Mouse (Mus musculus): ENCODE results near the gene Prdx6b. TPM values are rescaled to one million over a fixed set of nuclear protein-coding genes. Genes with fewer than 3 reads are reported as not detected.

Gene Prdx6b
- polyA plus RNA-seq, 1 experiment from 2014 or later = not detected

DNA sequence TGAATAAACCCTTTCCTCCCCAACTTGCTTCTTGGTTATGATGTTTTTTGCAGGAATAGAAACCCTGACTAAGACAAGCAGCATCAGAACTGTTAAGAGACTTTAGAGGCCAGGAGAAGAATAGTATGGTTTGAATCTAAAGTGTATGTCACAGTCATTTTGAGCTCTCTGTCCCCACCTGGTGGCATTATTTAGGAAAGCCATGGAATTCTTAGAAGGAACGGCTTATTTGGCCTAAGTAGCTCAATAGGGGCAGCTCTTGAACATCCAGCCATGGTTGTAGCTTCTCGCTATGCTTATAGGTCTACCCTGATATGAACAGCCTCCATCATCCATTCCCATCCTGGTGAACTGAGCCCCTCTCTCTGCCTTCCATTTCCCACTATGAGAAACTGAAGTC lies 17.1 kb upstream of the Prdx6b start:
- H3K4me2 ChIP-seq (ENCODE audit: low read depth, low read length) = no peak overlapping the region
- no peak overlapping the region for H3K4me3 ChIP-seq (ENCODE audit: low read depth, low read length)
- H3K9me3 ChIP-seq (replicated peaks; ENCODE audit: control insufficient read depth, low read length) = no peaks in the 10 kb centered on the region
- H3K9ac ChIP-seq (ENCODE audit: low read depth, low read length) = no peak overlapping the region
- H3K36me3 ChIP-seq (ENCODE audit: control insufficient read depth, insufficient read depth) = no peaks in the 10 kb centered on the region
- H3K4me1 ChIP-seq (ENCODE audit: control insufficient read depth, low read depth, low read length) = no peaks in the 10 kb centered on the region
- ATAC-seq (ENCODE audit: low read depth) = no peak
- H3K27ac ChIP-seq (ENCODE audit: low read length) = no peak overlapping the region
- H3K27me3 ChIP-seq (ENCODE audit: control insufficient read depth, insufficient read depth, low read depth, low read length) = no peaks in the 10 kb centered on the region
- WGBS (ENCODE audit: insufficient replicate concordance) = 33% methylated on average over 2 of the region's 2 CpGs

DNA sequence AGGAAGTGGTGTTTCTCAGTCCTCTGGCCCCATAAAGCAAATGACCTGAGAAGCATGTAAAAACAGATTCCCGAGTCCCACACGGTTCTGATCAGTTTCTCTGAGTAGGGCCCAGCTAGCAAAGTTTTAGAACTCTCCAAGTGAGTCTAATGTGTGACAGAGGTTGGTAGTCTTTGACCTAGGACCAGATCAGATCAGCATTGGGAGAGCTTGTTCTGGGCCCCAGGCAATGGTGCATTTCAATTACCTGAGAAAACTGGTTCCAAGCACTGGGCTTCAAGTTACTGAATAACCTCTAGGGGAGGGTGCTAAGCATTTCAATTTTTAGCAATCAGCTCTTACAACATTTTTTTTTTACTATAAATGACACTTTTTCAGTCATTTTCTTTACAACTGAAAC lies 10.1 kb upstream of the Prdx6b start:
- H3K36me3 ChIP-seq (ENCODE audit: control insufficient read depth, insufficient read depth) = no peaks in the 10 kb centered on the region
- no peak for ATAC-seq (ENCODE audit: low read depth)
- H3K27me3 ChIP-seq (ENCODE audit: control insufficient read depth, insufficient read depth, low read depth, low read length) = no peaks in the 10 kb centered on the region
- no peak overlapping the region for H3K9ac ChIP-seq (ENCODE audit: low read depth, low read length)
- no peak overlapping the region for H3K4me2 ChIP-seq (ENCODE audit: low read depth, low read length)
- WGBS (ENCODE audit: insufficient replicate concordance) = 50% methylated on average over 2 of the region's 2 CpGs
- H3K4me1 ChIP-seq (ENCODE audit: control insufficient read depth, low read depth, low read length) = no peaks in the 10 kb centered on the region
- no peak overlapping the region for H3K4me3 ChIP-seq (ENCODE audit: low read depth, low read length)
- H3K9me3 ChIP-seq (replicated peaks; ENCODE audit: control insufficient read depth, low read length) = no peaks in the 10 kb centered on the region
- no peak overlapping the region for H3K27ac ChIP-seq (ENCODE audit: low read length)

DNA sequence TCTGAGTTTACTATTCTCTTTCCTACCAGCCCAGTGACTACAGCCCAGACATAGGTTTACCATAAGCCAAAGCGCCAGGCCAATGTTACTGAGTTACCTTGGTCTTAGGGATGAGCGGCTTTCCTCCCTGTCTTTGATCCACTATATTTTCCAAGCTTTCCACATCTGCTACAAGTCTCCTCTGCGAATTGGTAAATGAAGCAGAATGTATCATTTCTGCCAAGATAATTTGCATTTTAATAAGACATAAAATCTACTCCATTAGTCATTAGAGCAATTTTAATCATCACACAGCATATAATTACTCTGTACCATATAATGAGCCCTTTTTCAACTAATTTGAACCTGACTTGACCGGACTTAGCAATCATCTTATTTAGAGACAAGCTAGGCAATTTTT lies 5.9 kb upstream of the Prdx6b start:
- Histone ChIP-seq H3K4me1 (ENCODE audit: control insufficient read depth, low read depth, low read length) (no peaks in the 10 kb centered on the region), H3K27ac (ENCODE audit: low read length) (no peak overlapping the region), H3K9ac (ENCODE audit: low read depth, low read length) (no peak overlapping the region), H3K27me3 (ENCODE audit: control insufficient read depth, insufficient read depth, low read depth, low read length) (no peaks in the 10 kb centered on the region), H3K4me3 (ENCODE audit: low read depth, low read length) (no peak overlapping the region), H3K4me2 (ENCODE audit: low read depth, low read length) (no peak overlapping the region), H3K36me3 (ENCODE audit: control insufficient read depth, insufficient read depth) (no peaks in the 10 kb centered on the region), H3K9me3 (replicated peaks; ENCODE audit: control insufficient read depth, low read length) (no peaks in the 10 kb centered on the region)
- no peak for ATAC-seq (ENCODE audit: low read depth)
- WGBS (ENCODE audit: insufficient replicate concordance) = 70% methylated on average over 4 of the region's 4 CpGs

DNA sequence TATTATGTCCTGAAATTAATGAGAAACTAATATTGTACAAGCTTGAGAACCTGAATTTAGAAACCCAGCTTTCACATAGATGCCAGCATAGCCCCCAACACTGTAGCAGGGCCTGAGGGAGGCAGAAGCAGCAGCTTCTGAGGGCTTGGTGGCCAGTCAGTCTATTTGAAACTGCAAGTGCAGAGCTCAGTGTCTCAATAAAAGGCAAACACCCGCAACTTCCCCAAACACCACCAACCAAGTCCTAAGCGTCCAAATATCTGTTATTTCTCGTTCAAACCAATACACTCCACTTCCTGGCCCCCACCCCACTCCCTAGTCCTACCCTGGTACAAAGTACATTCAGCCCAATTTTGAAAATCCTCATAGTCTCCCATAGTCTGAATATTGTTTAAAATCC lies 6.1 kb downstream of the Prdx6b start:
- Histone ChIP-seq H3K4me3 (ENCODE audit: low read depth, low read length) (no peak overlapping the region), H3K9ac (ENCODE audit: low read depth, low read length) (no peak overlapping the region), H3K36me3 (ENCODE audit: control insufficient read depth, insufficient read depth) (no peaks in the 10 kb centered on the region), H3K4me1 (ENCODE audit: control insufficient read depth, low read depth, low read length) (no peaks in the 10 kb centered on the region), H3K27ac (ENCODE audit: low read length) (no peak overlapping the region), H3K27me3 (ENCODE audit: control insufficient read depth, insufficient read depth, low read depth, low read length) (no peaks in the 10 kb centered on the region), H3K9me3 (replicated peaks; ENCODE audit: control insufficient read depth, low read length) (no peaks in the 10 kb centered on the region), H3K4me2 (ENCODE audit: low read depth, low read length) (no peak overlapping the region)
- 12% methylated on average over 3 of the region's 3 CpGs for WGBS (ENCODE audit: insufficient replicate concordance)
- no peak for ATAC-seq (ENCODE audit: low read depth)

DNA sequence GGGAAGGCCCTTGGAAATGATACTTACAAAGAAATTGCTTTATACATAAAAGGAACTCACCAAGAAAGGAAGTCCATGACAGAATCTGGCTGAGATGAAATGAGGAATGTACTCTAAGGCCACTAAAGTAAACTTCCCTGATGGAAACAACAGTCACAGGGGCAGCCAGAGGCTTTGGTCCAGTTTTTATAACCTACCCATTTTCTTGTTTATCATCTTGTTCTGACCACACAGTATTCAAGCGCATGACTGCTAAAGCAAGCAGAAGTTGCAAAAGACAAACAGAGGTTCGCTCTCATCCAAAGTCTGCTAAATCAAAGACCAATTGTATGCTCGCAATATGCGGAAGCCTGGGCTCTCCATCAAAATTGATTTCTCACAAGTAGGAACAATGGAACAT lies 8.5 kb downstream of the Prdx6b start:
- 63% methylated on average over 4 of the region's 4 CpGs for WGBS (ENCODE audit: insufficient replicate concordance)
- Histone ChIP-seq H3K4me3 (ENCODE audit: low read depth, low read length) (no peak overlapping the region), H3K4me1 (ENCODE audit: control insufficient read depth, low read depth, low read length) (no peaks in the 10 kb centered on the region), H3K27me3 (ENCODE audit: control insufficient read depth, insufficient read depth, low read depth, low read length) (no peaks in the 10 kb centered on the region), H3K4me2 (ENCODE audit: low read depth, low read length) (no peak overlapping the region), H3K9me3 (replicated peaks; ENCODE audit: control insufficient read depth, low read length) (no peaks in the 10 kb centered on the region), H3K27ac (ENCODE audit: low read length) (no peak overlapping the region), H3K9ac (ENCODE audit: low read depth, low read length) (no peak overlapping the region), H3K36me3 (ENCODE audit: control insufficient read depth, insufficient read depth) (no peaks in the 10 kb centered on the region)
- ATAC-seq (ENCODE audit: low read depth) = peak; percentile 60

DNA sequence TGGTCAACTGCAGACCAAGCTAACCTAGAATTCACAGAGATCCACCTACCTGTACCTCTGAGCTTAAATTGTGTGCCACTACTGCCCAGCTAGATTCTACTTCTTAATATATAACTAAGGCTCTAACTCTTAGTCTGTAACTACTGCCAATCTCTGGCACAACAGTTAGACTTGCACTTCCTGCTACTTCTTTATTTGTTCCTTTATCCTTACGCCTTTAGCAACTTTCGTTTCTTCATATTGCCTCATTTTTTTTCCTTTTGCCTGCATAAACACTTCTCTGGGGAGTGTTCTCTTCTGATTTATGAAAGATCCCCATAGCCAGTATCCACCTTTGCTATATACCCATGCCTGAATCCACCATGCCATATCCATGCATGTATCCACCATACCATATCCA lies 11.7 kb downstream of the Prdx6b start:
- Histone ChIP-seq H3K4me1 (ENCODE audit: control insufficient read depth, low read depth, low read length) (no peaks in the 10 kb centered on the region), H3K4me2 (ENCODE audit: low read depth, low read length) (no peak overlapping the region), H3K27me3 (ENCODE audit: control insufficient read depth, insufficient read depth, low read depth, low read length) (no peaks in the 10 kb centered on the region), H3K36me3 (ENCODE audit: control insufficient read depth, insufficient read depth) (no peaks in the 10 kb centered on the region), H3K9ac (ENCODE audit: low read depth, low read length) (no peak overlapping the region), H3K9me3 (replicated peaks; ENCODE audit: control insufficient read depth, low read length) (no peaks in the 10 kb centered on the region), H3K27ac (ENCODE audit: low read length) (no peak overlapping the region), H3K4me3 (ENCODE audit: low read depth, low read length) (no peak overlapping the region)
- 81% methylated on average over 2 of the region's 2 CpGs for WGBS (ENCODE audit: insufficient replicate concordance)
- ATAC-seq (ENCODE audit: low read depth) = no peak

DNA sequence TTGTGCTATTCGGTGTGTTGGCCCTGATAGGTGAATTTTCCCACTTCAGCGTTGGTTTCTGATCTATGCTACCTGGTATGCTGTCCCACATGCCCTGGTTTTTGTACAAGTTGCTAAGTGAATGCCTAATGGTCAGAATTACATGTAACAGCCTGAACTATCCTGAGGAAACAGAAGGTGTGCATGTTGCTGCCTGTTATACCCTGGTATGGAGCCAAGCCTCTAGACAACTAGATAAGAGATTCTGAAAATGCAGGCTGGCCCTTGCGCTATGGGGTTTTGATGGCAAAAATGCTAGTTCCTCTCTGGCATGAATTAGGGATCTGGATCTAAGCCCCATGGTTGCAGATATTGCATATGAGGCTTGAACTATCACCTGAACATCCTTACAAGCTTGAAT lies 15.4 kb downstream of the Prdx6b start:
- H3K4me1 ChIP-seq (ENCODE audit: control insufficient read depth, low read depth, low read length) = no peaks in the 10 kb centered on the region
- 79% methylated on average over 3 of the region's 3 CpGs for WGBS (ENCODE audit: insufficient replicate concordance)
- no peak overlapping the region for H3K4me3 ChIP-seq (ENCODE audit: low read depth, low read length)
- no peak for ATAC-seq (ENCODE audit: low read depth)
- H3K4me2 ChIP-seq (ENCODE audit: low read depth, low read length) = no peak overlapping the region
- no peaks in the 10 kb centered on the region for H3K9me3 ChIP-seq (replicated peaks; ENCODE audit: control insufficient read depth, low read length)
- no peak overlapping the region for H3K9ac ChIP-seq (ENCODE audit: low read depth, low read length)
- H3K27me3 ChIP-seq (ENCODE audit: control insufficient read depth, insufficient read depth, low read depth, low read length) = no peaks in the 10 kb centered on the region
- no peak overlapping the region for H3K27ac ChIP-seq (ENCODE audit: low read length)
- H3K36me3 ChIP-seq (ENCODE audit: control insufficient read depth, insufficient read depth) = no peaks in the 10 kb centered on the region

DNA sequence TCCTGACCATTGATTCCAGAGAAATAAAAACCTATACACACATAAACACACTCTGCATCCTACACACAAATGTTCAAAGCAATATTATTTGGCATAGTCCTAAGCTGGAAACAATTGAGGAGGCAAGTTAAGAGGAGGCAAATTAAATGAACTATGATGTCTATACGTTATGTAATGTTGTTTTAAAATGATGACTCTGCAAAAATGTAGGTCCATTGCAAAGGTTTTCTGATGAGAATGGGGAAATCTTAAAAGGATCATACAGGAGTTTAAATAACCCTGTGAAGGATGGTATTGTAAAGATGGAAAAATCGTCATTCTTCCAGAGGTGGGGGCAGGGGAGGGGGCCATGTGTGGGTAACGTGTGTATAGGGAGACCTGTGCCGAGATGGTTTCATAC lies 17.5 kb downstream of the Prdx6b start:
- 54% methylated on average over 4 of the region's 4 CpGs for WGBS (ENCODE audit: insufficient replicate concordance)
- Histone ChIP-seq H3K4me2 (ENCODE audit: low read depth, low read length) (no peak overlapping the region), H3K4me3 (ENCODE audit: low read depth, low read length) (no peak overlapping the region), H3K27ac (ENCODE audit: low read length) (no peak overlapping the region), H3K4me1 (ENCODE audit: control insufficient read depth, low read depth, low read length) (no peaks in the 10 kb centered on the region), H3K9ac (ENCODE audit: low read depth, low read length) (no peak overlapping the region), H3K36me3 (ENCODE audit: control insufficient read depth, insufficient read depth) (no peaks in the 10 kb centered on the region), H3K27me3 (ENCODE audit: control insufficient read depth, insufficient read depth, low read depth, low read length) (no peaks in the 10 kb centered on the region), H3K9me3 (replicated peaks; ENCODE audit: control insufficient read depth, low read length) (no peaks in the 10 kb centered on the region)
- no peak for ATAC-seq (ENCODE audit: low read depth)

DNA sequence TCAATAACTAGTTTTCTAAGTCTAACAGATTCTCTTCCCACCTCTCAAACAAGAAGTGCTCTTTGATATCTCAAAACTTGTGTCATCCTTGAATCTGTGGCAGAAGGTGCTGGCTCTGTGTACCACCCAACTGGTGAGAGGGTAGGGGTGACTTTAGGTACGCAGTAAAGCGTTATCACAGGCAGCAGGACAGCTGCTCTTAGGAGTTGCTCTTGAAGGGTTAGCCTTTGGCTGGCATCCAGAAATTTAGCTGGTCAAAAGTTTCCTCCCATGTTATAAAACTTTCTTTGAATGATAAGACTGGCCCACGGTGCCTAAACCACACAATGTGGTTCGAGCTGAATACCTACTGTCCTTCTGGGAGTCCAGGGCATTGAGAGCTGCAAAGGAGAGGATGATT lies 18.5 kb downstream of the Prdx6b start:
- Histone ChIP-seq H3K4me1 (ENCODE audit: control insufficient read depth, low read depth, low read length) (no peaks in the 10 kb centered on the region), H3K4me3 (ENCODE audit: low read depth, low read length) (no peak overlapping the region), H3K27ac (ENCODE audit: low read length) (no peak overlapping the region), H3K36me3 (ENCODE audit: control insufficient read depth, insufficient read depth) (no peaks in the 10 kb centered on the region), H3K4me2 (ENCODE audit: low read depth, low read length) (no peak overlapping the region), H3K9me3 (replicated peaks; ENCODE audit: control insufficient read depth, low read length) (no peaks in the 10 kb centered on the region), H3K9ac (ENCODE audit: low read depth, low read length) (no peak overlapping the region), H3K27me3 (ENCODE audit: control insufficient read depth, insufficient read depth, low read depth, low read length) (no peaks in the 10 kb centered on the region)
- no peak for ATAC-seq (ENCODE audit: low read depth)
- 21% methylated on average over 4 of the region's 4 CpGs for WGBS (ENCODE audit: insufficient replicate concordance)

DNA sequence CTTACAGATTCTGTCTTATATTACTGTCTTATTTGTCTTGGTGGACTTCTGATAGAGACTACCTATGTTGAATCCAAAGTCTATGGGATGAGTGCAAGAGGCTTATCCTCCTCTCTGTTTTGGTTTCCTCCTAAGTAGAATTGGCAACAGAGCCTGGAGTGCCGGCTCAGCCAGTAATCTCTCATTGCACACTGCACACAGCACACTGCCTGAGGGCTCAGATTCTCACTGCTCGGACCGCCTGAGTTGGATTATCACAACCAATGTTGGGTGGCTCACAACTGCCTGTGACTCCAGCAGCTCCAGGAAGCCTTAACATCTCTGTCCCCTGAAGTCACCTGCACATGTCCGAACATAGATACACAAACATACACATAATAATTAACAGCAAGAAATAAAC lies 19.1 kb downstream of the Prdx6b start:
- WGBS (ENCODE audit: insufficient replicate concordance) = 46% methylated on average over 4 of the region's 4 CpGs

More for the DNA sequence above, 19.1 kb downstream of the Prdx6b start:
- no peak for ATAC-seq (ENCODE audit: low read depth)
- Histone ChIP-seq H3K4me1 (ENCODE audit: control insufficient read depth, low read depth, low read length) (no peaks in the 10 kb centered on the region; the same call in 1 of the 2 replicates), H3K36me3 (ENCODE audit: control insufficient read depth, insufficient read depth) (no peaks in the 10 kb centered on the region), H3K9ac (ENCODE audit: low read depth, low read length) (no peak overlapping the region), H3K4me2 (ENCODE audit: low read depth, low read length) (no peak overlapping the region), H3K27ac (ENCODE audit: low read length) (no peak overlapping the region), H3K9me3 (replicated peaks; ENCODE audit: control insufficient read depth, low read length) (no peaks in the 10 kb centered on the region), H3K4me3 (ENCODE audit: low read depth, low read length) (no peak overlapping the region), H3K27me3 (ENCODE audit: control insufficient read depth, insufficient read depth, low read depth, low read length) (no peaks in the 10 kb centered on the region)

Data from liver, embryonic 16.5 days (tissue).